Mouse (Mus musculus): Measurements from ENCODE around the gene Hkdc1.

- TF ChIP-seq CTCF (IDR thresholded peaks at IDR 0.05) = no peak
- TF ChIP-seq POLR2A (IDR thresholded peaks at IDR 0.05; ENCODE audit: insufficient read depth, low read depth, low read length) = no peak
- TF ChIP-seq EP300 (IDR thresholded peaks at IDR 0.05; ENCODE audit: insufficient read depth, low read depth, low read length) = no peak
Measured at GRCm38 (mm10) chr10:62419422-62419821, 2.9 kb downstream of the Hkdc1 start.

Measured in heart, adult 2 months (tissue).